Mouse (Mus musculus) lung, adult 2 months (tissue): ENCODE data around the gene Skiv2l. TPM values are rescaled to one million over a fixed set of nuclear protein-coding genes. Genes with fewer than 3 reads are reported as not detected.

Experiments
- DNase-seq: peaks from one replicate; pipeline ENCODE4 v3.0.0; 2022
- H3K4me1 ChIP-seq: fragments of 200-500 bp; 2 replicates; pipeline ENCODE4 v1.6.1; 2011; ENCODE audit warnings: low read length; ENCODE audit not compliant: control insufficient read depth, insufficient read depth
- H3K4me3 ChIP-seq: fragments of 200-500 bp; replicated peaks from 2 replicates; pipeline ENCODE3; 2011; ENCODE audit warnings: low read depth, mild to moderate bottlenecking, control low read depth, low read length; ENCODE audit errors: extremely low read depth
- CTCF ChIP-seq: fragments of 200-500 bp; IDR thresholded peaks from 2 replicates; pipeline ENCODE4 v1.5.1; 2011; ENCODE audit warnings: mild to moderate bottlenecking, low read length, control low read depth; ENCODE audit not compliant: insufficient read depth
- POLR2A ChIP-seq: fragments of 200-500 bp; IDR thresholded peaks from 2 replicates; pipeline ENCODE4 v1.6.1; 2011; ENCODE audit warnings: low read depth, mild to moderate bottlenecking, control low read depth, low read length, borderline replicate concordance; ENCODE audit errors: extremely low read depth
- WGBS: fragments of 180-500 bp; shearing (Covaris S2); methylation state at CpG from one replicate; pipeline ENCODE4 v1.1.7; 2018; 5-methylcytosine and 5-hydroxymethylcytosine counted together
- polyA plus RNA-seq: library from polyadenylated mRNA; depleted of rRNA; stranded (reverse); fragments of >200 nt; gene quantifications from 2 replicates; pipeline ENCODE4 v1.2.3, GENCODE M21; 2012

Gene Skiv2l
- polyA plus RNA-seq, 1 experiment: 94.8 TPM

- TF ChIP-seq CTCF: no peak
- no peak for TF ChIP-seq POLR2A
- H3K4me3 ChIP-seq: no peak overlapping the region
- no peaks in the 10 kb centered on the region for H3K4me1 ChIP-seq
- no peak for DNase-seq
Observed at GRCm38 (mm10) chr17:34881166-34881565, 31.2 kb upstream of the Skiv2l start.

GRCm38 (mm10) chr17:34879336-34879879 is 29.4 kb upstream of the Skiv2l start, which contains the start of gene Zbtb12:
Zbtb12 (plus strand) TSS chr17:34879483.
- DNase-seq: no peak
- Histone ChIP-seq H3K4me1 (no peaks in the 10 kb centered on the region), H3K4me3 (no peak within 1 kb of the TSS)
- TF ChIP-seq CTCF (no peak), POLR2A (no peak)
- WGBS: 46% methylated on average over 11 of the region's 11 CpGs

GRCm38 (mm10) chr17:34874321-34874720 is 24.3 kb upstream of the Skiv2l start:
- no peak for DNase-seq
- Histone ChIP-seq H3K4me3 (no peak overlapping the region), H3K4me1 (no peaks in the 10 kb centered on the region)
- WGBS: 79% methylated on average over 6 of the region's 6 CpGs
- TF ChIP-seq POLR2A (no peak), CTCF (no peak)

GRCm38 (mm10) chr17:34865981-34866380 is 16.0 kb upstream of the Skiv2l start:
- no peak for TF ChIP-seq POLR2A
- no peak overlapping the region for H3K4me3 ChIP-seq
- no peaks in the 10 kb centered on the region for H3K4me1 ChIP-seq
- 43% methylated on average over 7 of the region's 7 CpGs for WGBS
- DNase-seq: no peak

GRCm38 (mm10) chr17:34862416-34863081 is 12.5 kb upstream of the Skiv2l start, which contains the start of gene Cfb:
Cfb (minus strand) TSS chr17:34862518.
- TF ChIP-seq POLR2A: no peak
- no peak for TF ChIP-seq CTCF
- H3K4me3 ChIP-seq: no peak within 1 kb of the TSS
- DNase-seq: no peak
- 41% methylated on average over 8 of the region's 8 CpGs for WGBS
- H3K4me1 ChIP-seq: no peaks in the 10 kb centered on the region

- DNase-seq: no peak
- WGBS: 53% methylated on average over 13 of the region's 13 CpGs
- TF ChIP-seq CTCF: no peak
Observed at GRCm38 (mm10) chr17:34861704-34862415, 11.8 kb upstream of the Skiv2l start.

GRCm38 (mm10) chr17:34860514-34860913 is 10.5 kb upstream of the Skiv2l start:
- Histone ChIP-seq H3K4me3 (no peak overlapping the region), H3K4me1 (no peaks in the 10 kb centered on the region)
- 80% methylated on average over 9 of the region's 9 CpGs for WGBS
- no peak for DNase-seq
- TF ChIP-seq POLR2A (no peak), CTCF (no peak)

More at GRCm38 (mm10) chr17:34861704-34862415, 11.8 kb upstream of the Skiv2l start:
- no peak overlapping the region for H3K4me3 ChIP-seq
- no peaks in the 10 kb centered on the region for H3K4me1 ChIP-seq

GRCm38 (mm10) chr17:34858670-34859069 is 8.7 kb upstream of the Skiv2l start:
- Histone ChIP-seq H3K4me1 (no peaks in the 10 kb centered on the region), H3K4me3 (no peak overlapping the region)
- no peak for DNase-seq
- 68% methylated on average over 4 of the region's 4 CpGs for WGBS
- TF ChIP-seq POLR2A (no peak), CTCF (no peak)

- TF ChIP-seq CTCF (peak; percentile 81), POLR2A (no peak)
- peak; percentile 49 for DNase-seq
- 37% methylated on average over 3 of the region's 3 CpGs for WGBS
- no peaks in the 10 kb centered on the region for H3K4me1 ChIP-seq
- H3K4me3 ChIP-seq: no peak overlapping the region
Observed at GRCm38 (mm10) chr17:34855825-34856224, 5.8 kb upstream of the Skiv2l start.

GRCm38 (mm10) chr17:34854761-34855160 is 4.8 kb upstream of the Skiv2l start:
- 63% methylated on average over 3 of the region's 3 CpGs for WGBS
- H3K4me3 ChIP-seq: no peak overlapping the region
- no peaks in the 10 kb centered on the region for H3K4me1 ChIP-seq
- no peak for DNase-seq
- TF ChIP-seq POLR2A (no peak), CTCF (no peak)
